Mouse (Mus musculus) limb, embryonic 14.5 days (tissue): Measurements from ENCODE around the gene Fgfr2. TPM values are rescaled to one million over a fixed set of nuclear protein-coding genes. Genes with fewer than 3 reads are reported as not detected.

ENCODE experiments used
- ATAC-seq: fragments of 200-750 bp; cut with Nextera tagmentation; 2 replicates; pipeline ENCODE4 v1.8.0; 2017; ENCODE audit warnings: low read depth, moderate number of reproducible peaks, moderate TSS enrichment; ENCODE audit not compliant: low FRiP score
- DNase-seq: peaks from one replicate; pipeline ENCODE4 v3.0.0-alpha.2; 2015; ENCODE audit warnings: low spot score
- H3K27ac ChIP-seq: fragments of 300-500 bp; sonication (generic); replicated peaks from 2 replicates; pipeline ENCODE4 v1.5.1; 2014; ENCODE audit warnings: low read depth, mild to moderate bottlenecking, low read length, moderate library complexity, mixed read lengths
- H3K27me3 ChIP-seq: fragments of 300-500 bp; sonication (generic); 2 replicates; pipeline ENCODE4 v1.6.1; 2014; ENCODE audit warnings: low read length, mixed read lengths; ENCODE audit not compliant: control insufficient read depth, insufficient read depth
- H3K36me3 ChIP-seq: fragments of 300-500 bp; sonication (generic); 2 replicates; pipeline ENCODE4 v1.6.1; 2014; ENCODE audit warnings: mild to moderate bottlenecking, low read length, moderate library complexity, mixed read lengths; ENCODE audit not compliant: control insufficient read depth, insufficient read depth
- H3K4me1 ChIP-seq: fragments of 300-500 bp; sonication (generic); 2 replicates; pipeline ENCODE4 v1.6.1; 2014; ENCODE audit warnings: antibody characterized with exemption, low read length, mixed read lengths; ENCODE audit not compliant: control insufficient read depth, insufficient read depth
- H3K4me2 ChIP-seq: fragments of 300-500 bp; sonication (generic); replicated peaks from 2 replicates; pipeline ENCODE4 v1.6.1; 2014; ENCODE audit warnings: low read depth, mild to moderate bottlenecking, low read length, moderate library complexity; ENCODE audit not compliant: severe bottlenecking
- H3K4me3 ChIP-seq: fragments of 300-500 bp; sonication (generic); replicated peaks from 2 replicates; pipeline ENCODE4 v1.5.1; 2014; ENCODE audit warnings: low read length
- H3K9ac ChIP-seq: fragments of 300-500 bp; sonication (generic); 2 replicates; pipeline ENCODE4 v1.6.1; 2014; ENCODE audit warnings: mild to moderate bottlenecking, low read depth, low read length, moderate library complexity; ENCODE audit not compliant: severe bottlenecking
- H3K9me3 ChIP-seq: fragments of 300-500 bp; sonication (generic); 2 replicates; pipeline ENCODE4 v1.6.1; 2016; ENCODE audit warnings: low read length; ENCODE audit not compliant: control insufficient read depth
- POLR2A ChIP-seq: fragments of 200-500 bp; IDR thresholded peaks from 2 replicates; pipeline ENCODE4 v1.8.0; 2012; ENCODE audit warnings: inconsistent platforms, mild to moderate bottlenecking, moderate library complexity, borderline replicate concordance; ENCODE audit not compliant: insufficient read depth, insufficient read length; ENCODE audit errors: extremely low read depth
- WGBS: fragments of 180-500 bp; shearing (Covaris S2); extraction: QIAGEN DNeasy Blood & Tissue Kit; methylation state at CpG from one replicate; pipeline ENCODE4 v1.1.7; 2014; 5-methylcytosine and 5-hydroxymethylcytosine counted together
- polyA plus RNA-seq, 2 experiments: library from polyadenylated mRNA; depleted of rRNA in 1 of 2; stranded (reverse) in 1 of 2; unstranded in 1 of 2; fragments of >200 nt; fragmentation: Nextera tagmentation in 1 of 2; extraction: Ambion mirVana in 1 of 2; gene quantifications; 2 replicates each; pipeline versions ENCODE4 v1.2.1 to v1.2.3; 2012 to 2014

Gene Fgfr2
- polyA plus RNA-seq, 2 experiments = 131 to 133 TPM

DNA sequence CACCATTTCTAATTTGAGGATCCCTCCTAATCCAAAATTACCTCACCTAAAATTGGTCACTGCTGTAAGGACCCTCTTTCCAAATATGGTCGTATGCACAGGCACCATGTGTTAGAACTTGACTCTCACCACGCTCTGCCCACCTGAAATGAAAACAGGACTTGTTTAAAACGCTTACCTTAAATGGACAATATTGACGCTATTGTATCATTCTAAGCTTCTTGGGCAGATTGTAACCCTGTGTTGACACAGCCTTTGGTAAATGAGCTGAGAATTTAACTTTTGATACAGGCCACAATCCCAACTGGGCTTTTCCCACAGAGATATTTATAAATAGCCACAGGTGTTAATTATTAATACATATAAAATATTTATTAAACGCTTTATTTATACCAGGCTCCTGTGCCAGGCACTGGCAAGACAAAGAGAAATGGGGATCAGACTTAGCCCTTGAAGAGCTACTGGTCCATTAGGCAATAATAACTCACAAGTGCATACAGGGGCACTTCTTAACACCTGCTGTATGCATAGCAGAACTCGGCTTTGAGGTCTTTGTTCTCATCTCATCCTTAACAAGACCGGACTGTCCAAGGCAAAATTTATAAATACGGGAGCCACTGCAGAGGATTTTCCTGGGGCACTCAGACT is 16.7 kb upstream of the Fgfr2 start:
- Histone ChIP-seq H3K27me3 (no peaks in the 10 kb centered on the region), H3K4me1 (no peaks in the 10 kb centered on the region), H3K27ac (no peak overlapping the region), H3K4me2 (no peak overlapping the region), H3K4me3 (no peak overlapping the region), H3K9ac (no peak overlapping the region), H3K9me3 (no peaks in the 10 kb centered on the region), H3K36me3 (no peaks in the 10 kb centered on the region)
- TF ChIP-seq POLR2A = no peak
- no peak for DNase-seq
- 78% methylated on average over 8 of the region's 8 CpGs for WGBS
- ATAC-seq = no peak

GRCm38 (mm10) chr7:133133552-133133951 is 10.4 kb upstream of the Fgfr2 start:
- no peak for DNase-seq
- H3K9me3 ChIP-seq = no peaks in the 10 kb centered on the region
- H3K27me3 ChIP-seq = no peaks in the 10 kb centered on the region
- H3K9ac ChIP-seq = no peak overlapping the region
- no peak for TF ChIP-seq POLR2A
- ATAC-seq = no peak
- H3K36me3 ChIP-seq = no peaks in the 10 kb centered on the region
- no peak overlapping the region for H3K4me2 ChIP-seq
- H3K27ac ChIP-seq = no peak overlapping the region
- WGBS = 68% methylated on average over 5 of the region's 5 CpGs
- no peaks in the 10 kb centered on the region for H3K4me1 ChIP-seq
- H3K4me3 ChIP-seq = no peak overlapping the region

DNA sequence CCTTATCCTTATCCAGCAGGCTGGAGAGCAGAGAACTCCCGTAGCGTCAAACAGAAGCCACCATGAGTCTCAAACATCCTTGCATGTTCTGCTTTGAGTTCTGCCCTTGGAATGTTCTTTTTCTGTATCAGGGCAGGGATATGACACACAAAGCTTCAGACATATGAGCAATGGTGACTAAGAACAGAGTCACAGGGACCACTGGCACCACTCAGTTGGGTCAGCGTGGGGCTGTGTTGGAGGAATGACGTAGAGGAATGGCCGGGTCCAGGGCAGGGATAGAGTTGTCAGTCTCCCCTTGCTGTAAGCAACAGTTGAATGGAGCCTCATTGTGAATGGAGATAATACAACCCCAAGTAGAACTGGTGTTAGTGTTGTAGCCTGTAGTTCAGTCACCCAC is 9.6 kb upstream of the Fgfr2 start:
- Histone ChIP-seq H3K36me3 (no peaks in the 10 kb centered on the region), H3K27me3 (no peaks in the 10 kb centered on the region), H3K9ac (no peak overlapping the region), H3K4me2 (no peak overlapping the region), H3K4me1 (no peaks in the 10 kb centered on the region), H3K4me3 (no peak overlapping the region), H3K9me3 (no peaks in the 10 kb centered on the region), H3K27ac (no peak overlapping the region)
- TF ChIP-seq POLR2A = no peak
- no peak for DNase-seq
- no peak for ATAC-seq
- WGBS = 96% methylated on average over 5 of the region's 5 CpGs

DNA sequence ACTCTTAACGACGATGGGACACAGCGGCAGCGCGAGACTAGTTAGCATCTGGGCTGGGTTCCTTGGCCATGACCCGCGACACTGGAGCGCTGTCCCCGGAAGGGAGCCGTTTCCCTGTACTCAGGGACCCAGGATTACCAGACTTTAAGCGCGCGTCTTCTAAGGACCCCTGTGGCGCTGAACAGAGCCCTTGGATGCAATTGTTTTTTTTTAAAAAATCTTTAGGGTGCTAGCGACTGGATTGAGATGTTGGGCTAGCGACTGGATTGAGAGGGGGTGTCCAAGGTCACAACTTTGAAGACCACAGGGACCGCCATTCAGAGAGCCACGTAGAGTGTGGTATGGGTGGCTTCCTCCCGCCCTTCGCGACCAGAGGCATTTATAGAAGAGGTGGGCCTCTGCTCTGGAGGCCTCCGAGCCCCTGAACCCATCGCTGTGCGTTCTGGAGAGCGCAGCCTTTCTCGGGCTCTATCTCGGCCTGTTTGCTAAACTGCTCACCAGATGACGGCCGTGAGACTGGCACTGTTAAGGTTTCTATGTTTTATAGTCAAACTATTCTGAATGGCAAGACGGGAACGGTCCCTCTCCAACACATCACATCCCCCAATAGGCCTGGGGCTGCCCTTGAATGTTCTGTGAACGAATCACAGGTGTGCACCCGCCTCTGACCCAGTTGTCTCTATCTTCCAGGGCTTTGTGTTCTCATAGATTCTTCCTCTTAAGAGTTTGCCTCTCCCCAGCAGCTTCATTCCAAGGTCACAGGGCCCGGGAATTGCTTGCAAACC is 1.7 kb upstream of the Fgfr2 start:
- H3K4me1 ChIP-seq = peaks cover 15% of the 10 kb centered on the region
- H3K27me3 ChIP-seq = 0 out of 2 replicates have a peak, but pooled peaks cover 7% of the 10 kb centered on the region
- 6% methylated on average over 34 of the region's 34 CpGs for WGBS
- DNase-seq (no peak), ATAC-seq (no peak)
- peak overlapping the region; percentile 84 for H3K4me3 ChIP-seq
- H3K9me3 ChIP-seq = no peaks in the 10 kb centered on the region
- no peak for TF ChIP-seq POLR2A
- H3K4me2 ChIP-seq = peak overlapping the region; percentile 96
- no peaks in the 10 kb centered on the region for H3K36me3 ChIP-seq
- peak overlapping the region; percentile 90 for H3K9ac ChIP-seq
- peak overlapping the region; percentile 94 for H3K27ac ChIP-seq

- Histone ChIP-seq H3K9me3 (no peaks in the 10 kb centered on the region), H3K9ac (peak within 1 kb of the TSS; percentile 90), H3K27ac (peak within 1 kb of the TSS; percentile 94), H3K4me1 (peaks cover 15% of the 10 kb centered on the region), H3K27me3 (0 out of 2 replicates have a peak, but pooled peaks cover 7% of the 10 kb centered on the region), H3K36me3 (no peaks in the 10 kb centered on the region), H3K4me2 (peak within 1 kb of the TSS; percentile 96), H3K4me3 (peak within 1 kb of the TSS; percentile 84)
- ATAC-seq (peak; percentile 78), DNase-seq (peak; percentile 73)
- TF ChIP-seq POLR2A = no peak
- under 1% methylated on average over 54 of the region's 59 CpGs for WGBS
Measured at GRCm38 (mm10) chr7:133123999-133124700, 1.0 kb upstream of the Fgfr2 start, which contains the start of gene Ctbp2. Ctbp2 (minus strand) TSS chr7:133124354.
